Mouse (Mus musculus) CH12.LX (cell line): ENCODE results near the gene Ripk4. TPM values are rescaled to one million over a fixed set of nuclear protein-coding genes. Genes with fewer than 3 reads are reported as not detected.
A peak's percentile ranks its signal among the peaks of the same experiment; 100 is the strongest.

Source experiments
- DNase-seq: peaks from one replicate; pipeline ENCODE4 v3.0.0-alpha.2; 2013; ENCODE audit errors: extremely low read depth
- H3K27ac ChIP-seq: 2 replicates; pipeline ENCODE4 v1.5.1; 2012; ENCODE audit warnings: low read depth, mild to moderate bottlenecking, control low read depth, moderate library complexity; ENCODE audit not compliant: insufficient read depth
- H3K27me3 ChIP-seq: replicated peaks from 2 replicates; pipeline ENCODE3; 2012; ENCODE audit warnings: inconsistent platforms
- H3K36me3 ChIP-seq, 2 experiments: replicated peaks in 1 of 2; 2 replicates each; pipeline versions ENCODE3 to v1.6.1; 2012; ENCODE audit warnings: inconsistent platforms in 1 of 2, low read length in 1 of 2, mild to moderate bottlenecking in 1 of 2, mixed read lengths in 1 of 2, moderate library complexity in 1 of 2; ENCODE audit not compliant: control insufficient read depth in 1 of 2, insufficient read depth in 1 of 2
- H3K4me1 ChIP-seq, 2 experiments: 2 replicates each; pipeline ENCODE4 v1.6.1; 2012; ENCODE audit warnings: inconsistent platforms in 1 of 2, moderate library complexity in 1 of 2; ENCODE audit not compliant: insufficient read depth in 2 of 2, control insufficient read depth in 1 of 2
- H3K4me2 ChIP-seq: 2 replicates; pipeline ENCODE4 v1.6.1; 2012; ENCODE audit warnings: low read depth, mild to moderate bottlenecking, control low read depth; ENCODE audit not compliant: poor library complexity, insufficient read depth, severe bottlenecking
- H3K4me3 ChIP-seq, 3 experiments: fragments of 150-350 bp in 1 of 3; sonication (generic) in 1 of 3; replicated peaks in 1 of 3; 2 replicates each; pipeline versions ENCODE3 to v1.5.1; 2011 to 2012; ENCODE audit warnings: low read depth in 2 of 3, low read length in 2 of 3, mild to moderate bottlenecking in 2 of 3, moderate library complexity in 2 of 3, control low read depth in 1 of 3, improper control_type of control experiment in 1 of 3, inconsistent platforms in 1 of 3, mixed read lengths in 1 of 3; ENCODE audit not compliant: poor library complexity in 1 of 3
- H3K79me2 ChIP-seq: replicated peaks from 2 replicates; pipeline ENCODE4 v1.6.1; 2012; ENCODE audit warnings: mild to moderate bottlenecking, moderate library complexity; ENCODE audit not compliant: control insufficient read depth, poor library complexity, insufficient read depth, severe bottlenecking; ENCODE audit errors: extremely low read depth
- H3K9ac ChIP-seq: 2 replicates; pipeline ENCODE4 v1.6.1; 2012; ENCODE audit warnings: low read depth, mild to moderate bottlenecking, control low read depth, moderate library complexity; ENCODE audit not compliant: insufficient read depth
- H3K9me3 ChIP-seq: replicated peaks from 2 replicates; pipeline ENCODE3; 2012; ENCODE audit warnings: low read length, inconsistent platforms, mixed read lengths
- CHD2 ChIP-seq: IDR thresholded peaks from 2 replicates; pipeline ENCODE4 v1.6.1; 2011; ENCODE audit warnings: low read length, improper control_type of control experiment
- CTCF ChIP-seq, 2 experiments: IDR thresholded peaks in 1 of 2; conservative IDR thresholded peaks in 1 of 2; 2 replicates each; pipeline ENCODE4 v1.5.1; 2011 to 2012; ENCODE audit warnings: low read depth in 2 of 2, low read length in 2 of 2, improper control_type of control experiment in 1 of 2, inconsistent platforms in 1 of 2, mild to moderate bottlenecking in 1 of 2, moderate library complexity in 1 of 2
- EP300 ChIP-seq: IDR thresholded peaks from 2 replicates; pipeline ENCODE4 v1.6.1; 2011; ENCODE audit warnings: low read length, improper control_type of control experiment
- GABPA ChIP-seq: IDR thresholded peaks from 2 replicates; pipeline ENCODE4 v1.6.1; 2012; ENCODE audit warnings: low read depth, low read length, improper control_type of control experiment, inconsistent platforms; ENCODE audit not compliant: insufficient replicate concordance
- IRF4 ChIP-seq: IDR thresholded peaks from 2 replicates; pipeline ENCODE4 v1.6.1; 2014; ENCODE audit warnings: low read depth, mild to moderate bottlenecking, inconsistent platforms, low read length, improper control_type of control experiment
- JUND ChIP-seq: conservative IDR thresholded peaks from 2 replicates; pipeline ENCODE4 v1.6.1; 2011; ENCODE audit warnings: low read depth, low read length, improper control_type of control experiment
- MAX ChIP-seq: IDR thresholded peaks from 2 replicates; pipeline ENCODE4 v1.6.1; 2011; ENCODE audit warnings: low read length, improper control_type of control experiment
- MAZ ChIP-seq: IDR thresholded peaks from 2 replicates; pipeline ENCODE4 v1.6.1; 2012; ENCODE audit warnings: low read depth, mild to moderate bottlenecking, inconsistent platforms, low read length, improper control_type of control experiment, moderate library complexity
- NELFE ChIP-seq: IDR thresholded peaks from 2 replicates; pipeline ENCODE4 v1.6.1; 2011; ENCODE audit warnings: low read depth, low read length, improper control_type of control experiment
- PAX5 ChIP-seq: IDR thresholded peaks from 2 replicates; pipeline ENCODE4 v1.6.1; 2012; ENCODE audit warnings: low read length, inconsistent platforms, mixed read lengths
- POLR2AphosphoS2 ChIP-seq: IDR thresholded peaks from 2 replicates; pipeline ENCODE4 v1.6.1; 2011; ENCODE audit warnings: low read depth, low read length, improper control_type of control experiment
- RAD21 ChIP-seq: IDR thresholded peaks from 2 replicates; pipeline ENCODE4 v1.6.1; 2011; ENCODE audit warnings: low read depth, mild to moderate bottlenecking, low read length, improper control_type of control experiment, moderate library complexity
- SIN3A ChIP-seq: IDR thresholded peaks from 2 replicates; pipeline ENCODE4 v1.6.1; 2012; ENCODE audit warnings: low read length, improper control_type of control experiment, inconsistent platforms
- SMC3 ChIP-seq: IDR thresholded peaks from 2 replicates; pipeline ENCODE4 v1.6.1; 2011; ENCODE audit warnings: low read depth, low read length, improper control_type of control experiment
- TBP ChIP-seq: conservative IDR thresholded peaks from 2 replicates; pipeline ENCODE4 v1.6.1; 2011; ENCODE audit warnings: low read depth, low read length, improper control_type of control experiment
- TCF12 ChIP-seq: IDR thresholded peaks from 2 replicates; pipeline ENCODE4 v1.6.1; 2014; ENCODE audit warnings: low read depth, mild to moderate bottlenecking, inconsistent platforms, low read length, improper control_type of control experiment
- UBTF ChIP-seq: IDR thresholded peaks from 2 replicates; pipeline ENCODE4 v1.6.1; 2012; ENCODE audit warnings: low read depth, mild to moderate bottlenecking, inconsistent platforms, low read length, improper control_type of control experiment, moderate library complexity
- USF1 ChIP-seq: IDR thresholded peaks from 2 replicates; pipeline ENCODE4 v1.6.1; 2014; ENCODE audit warnings: low read depth, mild to moderate bottlenecking, inconsistent platforms, low read length, improper control_type of control experiment
- ZC3H11A ChIP-seq: IDR thresholded peaks from 2 replicates; pipeline ENCODE4 v1.6.1; 2012; ENCODE audit warnings: low read depth, mild to moderate bottlenecking, inconsistent platforms, low read length, improper control_type of control experiment
- ZKSCAN1 ChIP-seq: IDR thresholded peaks from 2 replicates; pipeline ENCODE4 v1.6.1; 2012; ENCODE audit warnings: low read depth, inconsistent platforms, low read length, improper control_type of control experiment, borderline replicate concordance
- ZMIZ1 ChIP-seq: IDR thresholded peaks from 2 replicates; pipeline ENCODE4 v1.6.1; 2012; ENCODE audit warnings: low read depth, mild to moderate bottlenecking, inconsistent platforms, low read length, improper control_type of control experiment
- ZNF384 ChIP-seq: IDR thresholded peaks from 2 replicates; pipeline ENCODE4 v1.6.1; 2012; ENCODE audit warnings: low read depth, low read length, improper control_type of control experiment, inconsistent platforms
- dilution Hi-C: fragments of 300-500 bp; cut with MboI; formaldehyde crosslinking; loops from 2 replicates; pipeline ENCODE4 v1.14.3; 2020; ENCODE audit warnings: low sequenced_read_pairs; ENCODE audit not compliant: extremely low pct_unique_long_range_greater_than_20kb, extremely low pct_ligation_motif_present
- in situ Hi-C: fragments of 300-500 bp; cut with MboI; formaldehyde crosslinking; loops from 3 replicates; pipeline ENCODE4 v1.14.3; 2019; ENCODE audit warnings: low sequenced_read_pairs, low pct_ligation_motif_present, low pct_unique_long_range_greater_than_20kb, mixed read lengths
- polyA plus RNA-seq: library from polyadenylated mRNA; unstranded; fragments of >175 nt; gene quantifications from 2 replicates; pipeline ENCODE4 v1.2.1, GENCODE M21; 2012; ENCODE audit warnings: low read depth; ENCODE audit not compliant: insufficient read length
- total RNA-seq, 2 experiments: library from RNA; depleted of rRNA; stranded (reverse); fragments of 300-350 nt in 1 of 2; fragments of >200 nt in 1 of 2; gene quantifications; 2 replicates each; pipeline ENCODE4 v1.2.3; 2012 to 2014

Ripk4 gene
- total and polyA plus RNA-seq, 3 experiments, result 0.04 to 0.09 TPM; not detected in 1

GRCm38 (mm10) chr16:97805646-97806045, 42.1 kb upstream of the Ripk4 start:
- dilution Hi-C loops, result no loop called here
- Histone ChIP-seq H3K27me3 (no peaks in the 10 kb centered on the region), H3K9me3 (no peaks in the 10 kb centered on the region), H3K4me2 (no peak overlapping the region), H3K4me1 (no peaks in the 10 kb centered on the region; a peak in 1 of 4 replicates), H3K36me3 (peaks cover 57 to 90% of the 10 kb centered on the region in 2 experiments), H3K9ac (no peak overlapping the region), H3K4me3 (no peak overlapping the region), H3K79me2 (no peaks in the 10 kb centered on the region), H3K27ac (no peak overlapping the region)
- TF ChIP-seq TBP (no peak), JUND (no peak), NELFE (no peak), POLR2AphosphoS2 (no peak), GABPA (no peak), TCF12 (no peak), ZKSCAN1 (no peak), EP300 (no peak), USF1 (no peak), CHD2 (no peak), MAZ (no peak), PAX5 (no peak), MAX (no peak), UBTF (no peak)
- DNase-seq, result no peak
- in situ Hi-C loops, result loop anchor here (5.0 kb wide), 2 partner anchors 37 to 77 kb away; no protein-coding TSS in a partner anchor

- H3K79me2 ChIP-seq, result no peaks in the 10 kb centered on the region
- peak; percentile 76 for DNase-seq
- no peaks in the 10 kb centered on the region for H3K27me3 ChIP-seq
- in situ Hi-C loops (loop anchor here (5.0 kb wide), 2 partner anchors 37 to 77 kb away; no protein-coding TSS in a partner anchor), dilution Hi-C loops (no loop called here)
- peak; percentile 98 for TF ChIP-seq SMC3
- TF ChIP-seq CTCF (conservative IDR thresholded peaks at IDR 0.05 in 1 of 2, IDR thresholded peaks at IDR 0.05 in 1 of 2; ENCODE audit: low read depth in 2 of 2, low read length in 2 of 2), result peak; percentile 73 to 95
- peak; percentile 15; the same call in 1 of the 2 replicates for TF ChIP-seq SIN3A
- no peak for TF ChIP-seq ZMIZ1
- peak; percentile 86 for TF ChIP-seq ZC3H11A
- peak; percentile 40; the same call in 1 of the 2 replicates for TF ChIP-seq IRF4
- TF ChIP-seq RAD21, result peak; percentile 92
- no peak for TF ChIP-seq TCF12
- no peak for TF ChIP-seq ZNF384
- no peak overlapping the region for H3K9ac ChIP-seq
- H3K9me3 ChIP-seq, result no peaks in the 10 kb centered on the region
- H3K27ac ChIP-seq, result no peak overlapping the region
- H3K4me2 ChIP-seq, result no peak overlapping the region
- no peak overlapping the region for H3K4me3 ChIP-seq
- no peaks in the 10 kb centered on the region; a peak in 1 of 4 replicates for H3K4me1 ChIP-seq
- H3K36me3 ChIP-seq, result peaks cover 55 to 89% of the 10 kb centered on the region in 2 experiments
Observed at GRCm38 (mm10) chr16:97804680-97805547, 41.3 kb upstream of the Ripk4 start.
